Mouse (Mus musculus): ENCODE data around the gene Srpk2. TPM values are rescaled to one million over a fixed set of nuclear protein-coding genes. Genes with fewer than 3 reads are reported as not detected.
"Not testable (repeated sequence)": the region's sequence is repeated elsewhere in the genome, so short reads cannot be mapped to it uniquely, and the experiment has no call there.

Srpk2 gene
- total RNA-seq, 2 experiments from 2014 or later = 10.1 to 12.6 TPM

GRCm38 (mm10) chr5:23464247-23464646 lies 220.2 kb downstream of the Srpk2 start:
- ATAC-seq (replicated peaks; ENCODE audit: low FRiP score, poor library complexity, severe bottlenecking) = no peak

GRCm38 (mm10) chr5:23461688-23462087 lies 222.7 kb downstream of the Srpk2 start:
- no peak for ATAC-seq (replicated peaks; ENCODE audit: low FRiP score, poor library complexity, severe bottlenecking)

GRCm38 (mm10) chr5:23453561-23453960 lies 230.9 kb downstream of the Srpk2 start:
- not testable (repeated sequence) for ATAC-seq (replicated peaks; ENCODE audit: low FRiP score, poor library complexity, severe bottlenecking)

Other genes with a start within 250 kb of the Srpk2 start
- gene Pus7, start 99.1 kb upstream of the Srpk2 start, total RNA-seq (2015; ENCODE audit: low replicate concordance) = 8.0 and 28.1 TPM in 2 replicates
- 4.6 and 6.3 TPM in 2 replicates for gene Pus7, start 99.1 kb upstream of the Srpk2 start, total RNA-seq (2017; ENCODE audit: low replicate concordance)
- gene Rint1, start 103.1 kb upstream of the Srpk2 start, total RNA-seq (2015; ENCODE audit: low replicate concordance) = 24.7 and 24.9 TPM in 2 replicates
- 41.8 and 43.9 TPM in 2 replicates for gene Rint1, start 103.1 kb upstream of the Srpk2 start, total RNA-seq (2017; ENCODE audit: low replicate concordance)
- 18.4 and 40.7 TPM in 2 replicates for gene Tomm7, start 159.5 kb upstream of the Srpk2 start, total RNA-seq (2015; ENCODE audit: low replicate concordance)
- 34.3 and 54.9 TPM in 2 replicates for gene Tomm7, start 159.5 kb upstream of the Srpk2 start, total RNA-seq (2017; ENCODE audit: low replicate concordance)

All from erythroid progenitor cell, adult 5-6 weeks (primary cell).